Mouse (Mus musculus): ENCODE data around the gene Vmn2r11. TPM values are rescaled to one million over a fixed set of nuclear protein-coding genes. Genes with fewer than 3 reads are reported as not detected.
"Not testable (repeated sequence)": the region's sequence is repeated elsewhere in the genome, so short reads cannot be mapped to it uniquely, and the experiment has no call there.

Vmn2r11 gene
- not detected in 2 replicates for polyA plus RNA-seq (2014; fragmentation: Nextera tagmentation; extraction: Ambion mirVana)

GRCm38 (mm10) chr5:109059469-109059868 lies at the start of gene Vmn2r11:
Vmn2r11 (minus strand) TSS chr5:109059569.
- not testable (repeated sequence) for H3K27ac ChIP-seq (ENCODE audit: low read depth, low read length); H3K4me2 ChIP-seq; H3K27me3 ChIP-seq (replicated peaks; ENCODE audit: control insufficient read depth, insufficient read depth, low read length); H3K4me1 ChIP-seq (replicated peaks; ENCODE audit: control insufficient read depth, insufficient read depth, low read length); H3K4me3 ChIP-seq (ENCODE audit: low read depth, low read length); H3K9me3 ChIP-seq (ENCODE audit: control insufficient read depth, low read length); ATAC-seq (replicated peaks; ENCODE audit: low FRiP score); H3K9ac ChIP-seq (ENCODE audit: low read depth, low read length); DNase-seq (ENCODE audit: low spot score); H3K36me3 ChIP-seq (ENCODE audit: control insufficient read depth, insufficient read depth, low read length)
- 79% methylated on average over 3 of the region's 3 CpGs for WGBS

GRCm38 (mm10) chr5:109097850-109098249 lies 38.5 kb upstream of the Vmn2r11 start, which contains the start of gene Vmn2r12:
Vmn2r12 (minus strand) TSS chr5:109097950.
- WGBS, result 80% methylated on average over 5 of the region's 5 CpGs
- DNase-seq (ENCODE audit: low spot score); H3K4me2 ChIP-seq; ATAC-seq (replicated peaks; ENCODE audit: low FRiP score); H3K36me3 ChIP-seq (ENCODE audit: control insufficient read depth, insufficient read depth, low read length); H3K27ac ChIP-seq (ENCODE audit: low read depth, low read length); H3K9ac ChIP-seq (ENCODE audit: low read depth, low read length); H3K9me3 ChIP-seq (ENCODE audit: control insufficient read depth, low read length); H3K4me3 ChIP-seq (ENCODE audit: low read depth, low read length); H3K4me1 ChIP-seq (replicated peaks; ENCODE audit: control insufficient read depth, insufficient read depth, low read length); H3K27me3 ChIP-seq (replicated peaks; ENCODE audit: control insufficient read depth, insufficient read depth, low read length): not testable (repeated sequence)

GRCm38 (mm10) chr5:109096482-109096881 lies 37.1 kb upstream of the Vmn2r11 start:
- H3K27ac ChIP-seq (ENCODE audit: low read depth, low read length); H3K9ac ChIP-seq (ENCODE audit: low read depth, low read length); H3K9me3 ChIP-seq (ENCODE audit: control insufficient read depth, low read length); H3K4me2 ChIP-seq; H3K27me3 ChIP-seq (replicated peaks; ENCODE audit: control insufficient read depth, insufficient read depth, low read length); ATAC-seq (replicated peaks; ENCODE audit: low FRiP score); H3K4me1 ChIP-seq (replicated peaks; ENCODE audit: control insufficient read depth, insufficient read depth, low read length); H3K4me3 ChIP-seq (ENCODE audit: low read depth, low read length); DNase-seq (ENCODE audit: low spot score); H3K36me3 ChIP-seq (ENCODE audit: control insufficient read depth, insufficient read depth, low read length): not testable (repeated sequence)
- 67% methylated on average over 3 of the region's 3 CpGs for WGBS

- H3K36me3 ChIP-seq (ENCODE audit: control insufficient read depth, insufficient read depth, low read length); H3K9me3 ChIP-seq (ENCODE audit: control insufficient read depth, low read length); H3K27ac ChIP-seq (ENCODE audit: low read depth, low read length); H3K4me3 ChIP-seq (ENCODE audit: low read depth, low read length); H3K4me1 ChIP-seq (replicated peaks; ENCODE audit: control insufficient read depth, insufficient read depth, low read length); ATAC-seq (replicated peaks; ENCODE audit: low FRiP score); H3K4me2 ChIP-seq; H3K27me3 ChIP-seq (replicated peaks; ENCODE audit: control insufficient read depth, insufficient read depth, low read length); H3K9ac ChIP-seq (ENCODE audit: low read depth, low read length); DNase-seq (ENCODE audit: low spot score): not testable (repeated sequence)
- 41% methylated on average over 4 of the region's 4 CpGs for WGBS
Measured at GRCm38 (mm10) chr5:109072016-109072415, 12.6 kb upstream of the Vmn2r11 start.

GRCm38 (mm10) chr5:109055286-109055685 lies 4.1 kb downstream of the Vmn2r11 start:
- no peak overlapping the region for H3K27ac ChIP-seq (ENCODE audit: low read depth, low read length)
- no peaks in the 10 kb centered on the region for H3K9me3 ChIP-seq (ENCODE audit: control insufficient read depth, low read length)
- no peaks in the 10 kb centered on the region for H3K4me1 ChIP-seq (replicated peaks; ENCODE audit: control insufficient read depth, insufficient read depth, low read length)
- H3K9ac ChIP-seq (ENCODE audit: low read depth, low read length), result no peak overlapping the region
- no peak overlapping the region for H3K4me3 ChIP-seq (ENCODE audit: low read depth, low read length)
- H3K4me2 ChIP-seq, result no peak overlapping the region
- no peaks in the 10 kb centered on the region for H3K27me3 ChIP-seq (replicated peaks; ENCODE audit: control insufficient read depth, insufficient read depth, low read length)
- 72% methylated on average over 1 of the region's 1 CpGs for WGBS
- no peak for DNase-seq (ENCODE audit: low spot score)
- no peak for ATAC-seq (replicated peaks; ENCODE audit: low FRiP score)
- H3K36me3 ChIP-seq (ENCODE audit: control insufficient read depth, insufficient read depth, low read length), result no peaks in the 10 kb centered on the region

GRCm38 (mm10) chr5:109032591-109032990 lies 26.8 kb downstream of the Vmn2r11 start:
- no peak overlapping the region for H3K4me3 ChIP-seq (ENCODE audit: low read depth, low read length)
- ATAC-seq (replicated peaks; ENCODE audit: low FRiP score), result no peak
- H3K36me3 ChIP-seq (ENCODE audit: control insufficient read depth, insufficient read depth, low read length), result no peaks in the 10 kb centered on the region
- DNase-seq (ENCODE audit: low spot score), result no peak
- no peaks in the 10 kb centered on the region for H3K9me3 ChIP-seq (ENCODE audit: control insufficient read depth, low read length)
- no peak overlapping the region for H3K4me2 ChIP-seq
- H3K9ac ChIP-seq (ENCODE audit: low read depth, low read length), result no peak overlapping the region
- no peaks in the 10 kb centered on the region for H3K27me3 ChIP-seq (replicated peaks; ENCODE audit: control insufficient read depth, insufficient read depth, low read length)
- H3K27ac ChIP-seq (ENCODE audit: low read depth, low read length), result no peak overlapping the region
- no peaks in the 10 kb centered on the region for H3K4me1 ChIP-seq (replicated peaks; ENCODE audit: control insufficient read depth, insufficient read depth, low read length)

- not testable (repeated sequence) for H3K27ac ChIP-seq (ENCODE audit: low read depth, low read length); H3K27me3 ChIP-seq (replicated peaks; ENCODE audit: control insufficient read depth, insufficient read depth, low read length); H3K9ac ChIP-seq (ENCODE audit: low read depth, low read length); H3K4me2 ChIP-seq; DNase-seq (ENCODE audit: low spot score); ATAC-seq (replicated peaks; ENCODE audit: low FRiP score); H3K9me3 ChIP-seq (ENCODE audit: control insufficient read depth, low read length); H3K36me3 ChIP-seq (ENCODE audit: control insufficient read depth, insufficient read depth, low read length); H3K4me1 ChIP-seq (replicated peaks; ENCODE audit: control insufficient read depth, insufficient read depth, low read length); H3K4me3 ChIP-seq (ENCODE audit: low read depth, low read length)
Measured at GRCm38 (mm10) chr5:109006427-109006826, 52.9 kb downstream of the Vmn2r11 start, which contains the start of gene Vmn2r10. Vmn2r10 (minus strand) TSS chr5:109006527.

Other genes with a start within 250 kb of the Vmn2r11 start
- gene Vmn2r9, start 207.0 kb downstream of the Vmn2r11 start, polyA plus RNA-seq (2014; fragmentation: Nextera tagmentation; extraction: Ambion mirVana), result not detected in 2 replicates
- gene Vmn2r10, start 53.0 kb downstream of the Vmn2r11 start, polyA plus RNA-seq (2014; fragmentation: Nextera tagmentation; extraction: Ambion mirVana), result not detected in 2 replicates
- not detected in 2 replicates for gene Vmn2r12, start 38.4 kb upstream of the Vmn2r11 start, polyA plus RNA-seq (2014; fragmentation: Nextera tagmentation; extraction: Ambion mirVana)
- not detected in 2 replicates for gene Vmn2r13, start 132.6 kb upstream of the Vmn2r11 start, polyA plus RNA-seq (2014; fragmentation: Nextera tagmentation; extraction: Ambion mirVana)
- gene Vmn2r14, start 165.1 kb upstream of the Vmn2r11 start, polyA plus RNA-seq (2014; fragmentation: Nextera tagmentation; extraction: Ambion mirVana), result not detected in 2 replicates
- not detected in 2 replicates for gene Vmn2r15, start 238.1 kb upstream of the Vmn2r11 start, polyA plus RNA-seq (2014; fragmentation: Nextera tagmentation; extraction: Ambion mirVana)

Data from liver, embryonic 11.5 days (tissue).